Mouse (Mus musculus): ENCODE measurements around the gene Rnf181. TPM values are rescaled to one million over a fixed set of nuclear protein-coding genes. Genes with fewer than 3 reads are reported as not detected.

Gene Rnf181
- polyA plus RNA-seq, 1 experiment from 2014 or later = 83.0 TPM

DNA sequence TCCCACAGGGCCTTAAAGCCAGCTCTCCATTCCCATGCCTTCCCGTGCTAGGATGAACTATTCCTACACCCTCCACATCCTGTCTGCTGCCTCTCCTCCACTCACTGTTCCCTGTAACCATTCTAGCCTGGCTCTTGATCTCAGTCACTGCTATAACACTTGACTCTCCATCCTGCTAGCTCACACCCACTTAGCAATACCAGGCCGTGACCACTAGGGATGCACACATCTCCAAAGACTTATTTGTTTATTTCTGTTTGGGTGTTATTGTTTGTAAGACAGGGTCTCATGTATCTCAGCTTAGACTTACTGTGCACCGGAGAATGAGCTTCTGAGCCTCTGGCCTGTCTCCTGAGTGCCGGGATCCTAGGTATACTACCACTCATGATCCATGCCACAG, 2.8 kb upstream of the Rnf181 start:
- no peak overlapping the region for H3K27ac ChIP-seq
- peaks cover 53% of the 10 kb centered on the region for H3K4me1 ChIP-seq
- WGBS (ENCODE audit: insufficient replicate concordance) = 76% methylated on average over 4 of the region's 4 CpGs
- no peaks in the 10 kb centered on the region for H3K9me3 ChIP-seq (replicated peaks)
- no peak overlapping the region for H3K4me2 ChIP-seq
- no peaks in the 10 kb centered on the region for H3K27me3 ChIP-seq (replicated peaks)
- H3K9ac ChIP-seq = no peak overlapping the region
- H3K4me3 ChIP-seq = no peak overlapping the region
- peaks cover 24% of the 10 kb centered on the region for H3K36me3 ChIP-seq
- no peak for ATAC-seq

- Histone ChIP-seq H3K27me3 (replicated peaks) (no peaks in the 10 kb centered on the region), H3K9ac (no peak overlapping the region), H3K36me3 (peaks cover 24% of the 10 kb centered on the region), H3K4me2 (no peak overlapping the region), H3K9me3 (replicated peaks) (no peaks in the 10 kb centered on the region), H3K4me3 (no peak overlapping the region), H3K4me1 (peaks cover 46% of the 10 kb centered on the region), H3K27ac (no peak overlapping the region)
- 72% methylated on average over 4 of the region's 4 CpGs for WGBS (ENCODE audit: insufficient replicate concordance)
- ATAC-seq = no peak
Observed at GRCm38 (mm10) chr6:72367460-72367974, 761 bp upstream of the Rnf181 start.

GRCm38 (mm10) chr6:72366304-72366703, 452 bp downstream of the Rnf181 start:
- Histone ChIP-seq H3K4me2 (no peak overlapping the region), H3K27ac (no peak overlapping the region), H3K27me3 (replicated peaks) (no peaks in the 10 kb centered on the region), H3K4me1 (peaks cover 41% of the 10 kb centered on the region), H3K9ac (no peak overlapping the region), H3K9me3 (replicated peaks) (no peaks in the 10 kb centered on the region), H3K4me3 (no peak overlapping the region), H3K36me3 (peaks cover 20% of the 10 kb centered on the region)
- ATAC-seq = no peak
- 56% methylated on average over 3 of the region's 3 CpGs for WGBS (ENCODE audit: insufficient replicate concordance)

DNA sequence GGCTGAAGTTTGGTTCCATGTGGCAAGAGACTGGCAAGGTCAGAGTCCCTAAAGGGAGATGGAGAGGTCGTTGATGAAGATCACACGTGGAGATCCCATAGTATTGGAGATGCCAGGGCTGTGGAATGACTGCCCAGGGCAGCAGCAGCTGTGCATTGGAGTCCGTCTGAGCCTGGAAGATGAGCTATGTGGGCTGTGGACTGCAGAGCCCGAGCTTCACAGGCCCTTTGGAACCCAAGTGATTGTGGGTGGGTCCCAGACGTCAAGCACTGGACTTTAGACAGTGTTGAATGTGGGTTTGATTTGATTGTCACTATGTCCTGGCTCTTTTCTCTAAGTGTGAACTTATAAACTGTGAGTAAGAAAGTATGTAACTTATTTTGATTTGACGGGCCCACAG, 1.8 kb downstream of the Rnf181 start:
- no peaks in the 10 kb centered on the region for H3K27me3 ChIP-seq (replicated peaks)
- no peak overlapping the region for H3K27ac ChIP-seq
- H3K4me1 ChIP-seq = peaks cover 41% of the 10 kb centered on the region
- WGBS (ENCODE audit: insufficient replicate concordance) = 60% methylated on average over 6 of the region's 6 CpGs
- H3K36me3 ChIP-seq = peaks cover 30% of the 10 kb centered on the region
- no peak overlapping the region for H3K9ac ChIP-seq
- H3K4me3 ChIP-seq = no peak overlapping the region
- ATAC-seq = no peak
- H3K4me2 ChIP-seq = no peak overlapping the region
- H3K9me3 ChIP-seq (replicated peaks) = no peaks in the 10 kb centered on the region

DNA sequence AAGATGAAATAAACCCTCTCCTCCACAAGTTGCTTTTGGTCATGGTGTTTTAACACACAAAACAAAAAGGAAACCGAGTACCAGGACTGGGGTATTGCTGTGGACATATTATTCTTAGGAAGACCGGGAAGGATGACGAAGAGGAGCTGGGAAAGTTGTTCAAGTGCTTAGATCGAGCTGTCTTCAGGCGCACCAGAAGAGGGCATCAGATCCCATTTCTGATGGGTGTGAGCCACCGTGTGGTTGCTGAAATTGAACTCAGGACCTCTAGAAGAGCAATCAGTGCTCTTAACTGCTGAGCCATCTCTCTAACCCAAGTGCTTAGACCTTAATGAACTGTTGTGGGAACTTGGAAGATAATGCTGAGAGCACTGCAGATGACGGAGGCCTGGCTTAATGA, 2.7 kb downstream of the Rnf181 start:
- Histone ChIP-seq H3K4me1 (peaks cover 42% of the 10 kb centered on the region), H3K4me2 (no peak overlapping the region), H3K9me3 (replicated peaks) (no peaks in the 10 kb centered on the region), H3K9ac (no peak overlapping the region), H3K27me3 (replicated peaks) (no peaks in the 10 kb centered on the region), H3K27ac (no peak overlapping the region), H3K36me3 (peaks cover 30% of the 10 kb centered on the region), H3K4me3 (no peak overlapping the region)
- no peak for ATAC-seq
- 39% methylated on average over 7 of the region's 7 CpGs for WGBS (ENCODE audit: insufficient replicate concordance)

DNA sequence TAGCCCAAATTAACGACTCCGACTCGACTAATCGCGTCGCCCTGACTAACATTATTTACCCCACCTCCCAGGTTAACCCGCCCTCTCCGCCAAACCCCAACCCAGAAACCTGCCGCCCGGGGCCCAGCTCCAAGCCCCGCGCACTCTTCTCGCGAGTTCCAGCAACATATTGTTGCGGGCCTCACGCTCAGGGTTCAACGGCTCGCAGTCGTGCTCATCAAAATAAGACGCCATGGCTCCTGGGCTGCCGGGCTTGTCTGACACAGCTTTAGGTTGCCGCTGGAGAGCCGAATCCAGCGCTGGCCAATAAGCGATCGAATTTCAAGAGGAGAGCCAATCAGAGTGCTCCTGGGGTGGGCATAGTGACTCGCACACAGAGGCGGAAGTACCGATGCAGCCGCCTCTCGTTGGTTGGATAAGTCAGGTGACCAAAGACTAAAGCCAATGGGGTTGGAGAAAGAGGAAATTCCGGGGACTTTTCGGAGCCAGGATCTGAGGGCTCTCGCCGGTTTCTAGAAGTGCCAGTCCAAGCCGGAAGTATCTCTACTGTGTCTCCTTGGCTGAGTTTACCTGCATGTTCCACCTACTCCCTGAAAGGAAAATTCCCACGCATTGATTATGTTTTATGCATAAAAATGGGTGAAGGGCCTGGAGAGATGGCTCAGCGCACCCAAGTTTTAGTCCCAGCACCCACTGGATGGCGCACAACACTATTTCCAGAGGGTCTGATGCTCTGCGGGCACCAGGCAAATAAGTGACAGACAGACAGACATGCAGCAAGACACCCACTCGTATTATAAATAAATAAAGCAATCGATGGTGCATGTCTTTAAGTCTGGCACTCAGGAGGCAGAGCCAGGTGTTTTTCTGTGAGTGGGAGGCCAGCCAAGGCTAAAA, 4.4 kb downstream of the Rnf181 start:
- Histone ChIP-seq H3K9me3 (replicated peaks) (no peaks in the 10 kb centered on the region), H3K4me2 (peak overlapping the region; percentile 82), H3K4me1 (peaks cover 58% of the 10 kb centered on the region), H3K9ac (peak overlapping the region; percentile 84), H3K36me3 (peaks cover 36% of the 10 kb centered on the region), H3K27ac (peak overlapping the region; percentile 92), H3K27me3 (replicated peaks) (peaks cover under 1% of the 10 kb centered on the region; the same call in 1 of the 2 replicates), H3K4me3 (peak overlapping the region; percentile 77)
- WGBS (ENCODE audit: insufficient replicate concordance) = under 1% methylated on average over 42 of the region's 42 CpGs
- peak; percentile 95 for ATAC-seq

DNA sequence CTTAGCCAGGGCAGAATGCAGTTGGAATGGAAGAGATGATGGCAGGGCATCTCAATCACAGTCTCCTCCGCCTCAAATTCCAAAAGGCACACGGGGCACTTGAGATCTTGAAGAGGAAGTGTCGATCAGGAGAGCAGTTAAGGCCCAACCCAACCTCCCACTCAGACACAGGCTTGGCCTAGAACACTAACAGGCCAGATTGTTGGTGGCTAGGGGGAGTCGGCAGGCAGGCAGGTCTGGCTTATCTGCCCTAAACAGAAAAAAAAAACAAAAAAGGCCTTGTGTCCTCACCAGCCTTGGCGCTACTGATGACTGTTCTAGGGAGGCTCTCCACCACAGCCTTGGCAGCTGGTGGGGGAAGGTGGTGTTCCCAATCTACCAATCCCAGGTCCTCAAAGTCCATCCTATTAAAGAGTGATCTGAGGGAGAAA, 5.6 kb downstream of the Rnf181 start:
- H3K9me3 ChIP-seq (replicated peaks) = no peaks in the 10 kb centered on the region
- H3K4me3 ChIP-seq = peak overlapping the region; percentile 77
- WGBS (ENCODE audit: insufficient replicate concordance) = 32% methylated on average over 5 of the region's 5 CpGs
- peak overlapping the region; percentile 82 for H3K4me2 ChIP-seq
- H3K4me1 ChIP-seq = peaks cover 70% of the 10 kb centered on the region
- peaks cover 48% of the 10 kb centered on the region for H3K36me3 ChIP-seq
- ATAC-seq = no peak
- peak overlapping the region; percentile 84 for H3K9ac ChIP-seq
- H3K27ac ChIP-seq = peak overlapping the region; percentile 92
- peaks cover 13% of the 10 kb centered on the region for H3K27me3 ChIP-seq (replicated peaks)

GRCm38 (mm10) chr6:72360599-72360935, 6.2 kb downstream of the Rnf181 start:
- H3K27ac ChIP-seq = peak overlapping the region; percentile 57; the same call in 1 of the 2 replicates
- no peaks in the 10 kb centered on the region for H3K9me3 ChIP-seq (replicated peaks)
- H3K9ac ChIP-seq = no peak overlapping the region
- peaks cover 49% of the 10 kb centered on the region for H3K36me3 ChIP-seq
- peaks cover 18% of the 10 kb centered on the region for H3K27me3 ChIP-seq (replicated peaks)
- H3K4me3 ChIP-seq = peak overlapping the region; percentile 77; the same call in 1 of the 2 replicates
- ATAC-seq = no peak
- peak overlapping the region; percentile 82 for H3K4me2 ChIP-seq
- H3K4me1 ChIP-seq = peaks cover 75% of the 10 kb centered on the region
- WGBS (ENCODE audit: insufficient replicate concordance) = 81% methylated on average over 7 of the region's 7 CpGs

GRCm38 (mm10) chr6:72359891-72360598, 6.7 kb downstream of the Rnf181 start:
- H3K4me3 ChIP-seq = no peak overlapping the region
- H3K4me1 ChIP-seq = peaks cover 81% of the 10 kb centered on the region
- ATAC-seq = no peak
- H3K36me3 ChIP-seq = peaks cover 49% of the 10 kb centered on the region
- H3K9ac ChIP-seq = no peak overlapping the region
- peak overlapping the region; percentile 82; the same call in 1 of the 2 replicates for H3K4me2 ChIP-seq
- H3K27ac ChIP-seq = peak overlapping the region; percentile 57; the same call in 1 of the 2 replicates
- H3K9me3 ChIP-seq (replicated peaks) = no peaks in the 10 kb centered on the region
- WGBS (ENCODE audit: insufficient replicate concordance) = 78% methylated on average over 11 of the region's 11 CpGs
- peaks cover 24% of the 10 kb centered on the region for H3K27me3 ChIP-seq (replicated peaks)

- H3K4me3 ChIP-seq = no peak overlapping the region
- peaks cover 31% of the 10 kb centered on the region for H3K27me3 ChIP-seq (replicated peaks)
- H3K4me1 ChIP-seq = peaks cover 88% of the 10 kb centered on the region
- H3K36me3 ChIP-seq = peaks cover 49% of the 10 kb centered on the region
- no peak overlapping the region for H3K4me2 ChIP-seq
- H3K9ac ChIP-seq = no peak overlapping the region
- H3K27ac ChIP-seq = no peak overlapping the region
- H3K9me3 ChIP-seq (replicated peaks) = no peaks in the 10 kb centered on the region
- 75% methylated on average over 2 of the region's 2 CpGs for WGBS (ENCODE audit: insufficient replicate concordance)
- no peak for ATAC-seq
Observed at GRCm38 (mm10) chr6:72359343-72359742, 7.4 kb downstream of the Rnf181 start.

DNA sequence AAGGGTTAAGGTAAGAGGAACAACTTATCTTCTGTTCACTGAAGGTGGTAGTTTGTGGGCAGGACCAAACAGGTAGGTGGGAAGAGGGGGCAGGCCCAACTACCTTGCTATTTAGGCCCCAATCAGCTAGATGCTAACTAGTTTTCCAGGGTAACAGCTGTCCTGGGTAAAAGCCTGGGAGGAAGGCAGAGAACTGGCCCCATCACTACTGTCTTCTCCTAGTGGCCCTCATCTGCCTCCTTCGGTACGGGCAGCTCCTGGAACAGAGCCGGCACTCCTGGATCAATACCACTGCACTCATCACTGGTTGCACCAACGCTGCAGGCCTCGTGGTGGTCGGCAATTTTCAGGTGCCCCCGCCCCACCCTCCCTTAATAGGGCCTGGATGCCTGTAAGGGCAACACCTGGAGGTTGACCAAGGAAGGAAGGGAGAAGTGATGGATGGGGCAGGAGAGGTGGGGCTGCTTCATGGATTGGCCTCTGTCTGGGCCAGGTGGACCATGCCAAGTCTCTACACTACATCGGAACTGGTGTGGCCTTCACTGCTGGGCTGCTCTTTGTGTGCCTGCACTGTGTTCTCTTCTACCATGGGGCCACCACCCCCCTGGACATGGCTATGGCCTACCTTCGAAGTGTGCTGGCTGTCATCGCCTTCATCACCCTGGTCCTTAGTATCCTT, 8.5 kb downstream of the Rnf181 start:
- Histone ChIP-seq H3K27ac (no peak overlapping the region), H3K9me3 (replicated peaks) (no peaks in the 10 kb centered on the region), H3K9ac (no peak overlapping the region; the same call in 1 of the 2 replicates), H3K4me1 (peaks cover 85% of the 10 kb centered on the region), H3K27me3 (replicated peaks) (peaks cover 42% of the 10 kb centered on the region), H3K4me2 (peak overlapping the region; percentile 13), H3K36me3 (peaks cover 49% of the 10 kb centered on the region), H3K4me3 (no peak overlapping the region)
- WGBS (ENCODE audit: insufficient replicate concordance) = 81% methylated on average over 10 of the region's 10 CpGs
- no peak for ATAC-seq

Data from liver, embryonic 12.5 days (tissue).